Mouse (Mus musculus): Measurements from ENCODE around the gene Pacsin1. TPM values are rescaled to one million over a fixed set of nuclear protein-coding genes. Genes with fewer than 3 reads are reported as not detected.

The Pacsin1 gene
- polyA plus RNA-seq, 1 experiment = 12.0 TPM

GRCm38 (mm10) chr17:27656011-27656399 lies 696 bp downstream of the Pacsin1 start:
- WGBS = 2% methylated on average over 14 of the region's 14 CpGs
- no peaks in the 10 kb centered on the region; the same call in 1 of the 2 replicates for H3K4me1 ChIP-seq (ENCODE audit: control insufficient read depth, insufficient read depth, low read length)
- no peak overlapping the region for H3K4me3 ChIP-seq (replicated peaks; ENCODE audit: control insufficient read depth, low read depth, low read length)
- TF ChIP-seq POLR2A (IDR thresholded peaks at IDR 0.05; ENCODE audit: borderline replicate concordance, control insufficient read depth, low read depth, low read length) = no peak
- no peak for TF ChIP-seq CTCF (IDR thresholded peaks at IDR 0.05; ENCODE audit: control insufficient read depth, insufficient read depth, low read length)
- no peak overlapping the region for H3K27ac ChIP-seq (ENCODE audit: control insufficient read depth, insufficient read depth, low read depth, low read length, poor library complexity)

- 2% methylated on average over 5 of the region's 5 CpGs for WGBS
- H3K4me3 ChIP-seq (replicated peaks; ENCODE audit: control insufficient read depth, low read depth, low read length) = no peak overlapping the region
- no peak for TF ChIP-seq POLR2A (IDR thresholded peaks at IDR 0.05; ENCODE audit: borderline replicate concordance, control insufficient read depth, low read depth, low read length)
- no peak for TF ChIP-seq CTCF (IDR thresholded peaks at IDR 0.05; ENCODE audit: control insufficient read depth, insufficient read depth, low read length)
Observed at GRCm38 (mm10) chr17:27656414-27656813, 1.1 kb downstream of the Pacsin1 start.

GRCm38 (mm10) chr17:27657123-27657522 lies 1.8 kb downstream of the Pacsin1 start:
- TF ChIP-seq CTCF (IDR thresholded peaks at IDR 0.05; ENCODE audit: control insufficient read depth, insufficient read depth, low read length) = no peak
- H3K4me3 ChIP-seq (replicated peaks; ENCODE audit: control insufficient read depth, low read depth, low read length) = no peak overlapping the region
- H3K27ac ChIP-seq (ENCODE audit: control insufficient read depth, insufficient read depth, low read depth, low read length, poor library complexity) = no peak overlapping the region
- 60% methylated on average over 8 of the region's 8 CpGs for WGBS
- H3K4me1 ChIP-seq (ENCODE audit: control insufficient read depth, insufficient read depth, low read length) = no peaks in the 10 kb centered on the region; the same call in 1 of the 2 replicates

More at GRCm38 (mm10) chr17:27656414-27656813, 1.1 kb downstream of the Pacsin1 start:
- Histone ChIP-seq H3K27ac (ENCODE audit: control insufficient read depth, insufficient read depth, low read depth, low read length, poor library complexity) (no peak overlapping the region), H3K4me1 (ENCODE audit: control insufficient read depth, insufficient read depth, low read length) (no peaks in the 10 kb centered on the region; the same call in 1 of the 2 replicates)

GRCm38 (mm10) chr17:27658767-27659166 lies 3.5 kb downstream of the Pacsin1 start:
- Histone ChIP-seq H3K27ac (ENCODE audit: control insufficient read depth, insufficient read depth, low read depth, low read length, poor library complexity) (no peak overlapping the region), H3K4me1 (ENCODE audit: control insufficient read depth, insufficient read depth, low read length) (no peaks in the 10 kb centered on the region), H3K4me3 (replicated peaks; ENCODE audit: control insufficient read depth, low read depth, low read length) (no peak overlapping the region)
- 75% methylated on average over 7 of the region's 7 CpGs for WGBS
- TF ChIP-seq POLR2A (IDR thresholded peaks at IDR 0.05; ENCODE audit: borderline replicate concordance, control insufficient read depth, low read depth, low read length) (no peak), CTCF (IDR thresholded peaks at IDR 0.05; ENCODE audit: control insufficient read depth, insufficient read depth, low read length) (no peak)

GRCm38 (mm10) chr17:27671720-27672119 lies 16.4 kb downstream of the Pacsin1 start:
- Histone ChIP-seq H3K27ac (ENCODE audit: control insufficient read depth, insufficient read depth, low read depth, low read length, poor library complexity) (no peak overlapping the region), H3K4me1 (ENCODE audit: control insufficient read depth, insufficient read depth, low read length) (no peaks in the 10 kb centered on the region), H3K4me3 (replicated peaks; ENCODE audit: control insufficient read depth, low read depth, low read length) (no peak overlapping the region)
- no peak for TF ChIP-seq CTCF (IDR thresholded peaks at IDR 0.05; ENCODE audit: control insufficient read depth, insufficient read depth, low read length)
- TF ChIP-seq POLR2A (IDR thresholded peaks at IDR 0.05; ENCODE audit: borderline replicate concordance, control insufficient read depth, low read depth, low read length) = no peak
- WGBS = 77% methylated on average over 6 of the region's 6 CpGs

GRCm38 (mm10) chr17:27673945-27674344 lies 18.6 kb downstream of the Pacsin1 start:
- TF ChIP-seq POLR2A (IDR thresholded peaks at IDR 0.05; ENCODE audit: borderline replicate concordance, control insufficient read depth, low read depth, low read length) (no peak), CTCF (IDR thresholded peaks at IDR 0.05; ENCODE audit: control insufficient read depth, insufficient read depth, low read length) (no peak)
- WGBS = 80% methylated on average over 7 of the region's 7 CpGs
- H3K4me3 ChIP-seq (replicated peaks; ENCODE audit: control insufficient read depth, low read depth, low read length) = no peak overlapping the region
- no peaks in the 10 kb centered on the region for H3K4me1 ChIP-seq (ENCODE audit: control insufficient read depth, insufficient read depth, low read length)
- H3K27ac ChIP-seq (ENCODE audit: control insufficient read depth, insufficient read depth, low read depth, low read length, poor library complexity) = no peak overlapping the region

- 47% methylated on average over 9 of the region's 9 CpGs for WGBS
- no peak overlapping the region for H3K27ac ChIP-seq (ENCODE audit: control insufficient read depth, insufficient read depth, low read depth, low read length, poor library complexity)
- TF ChIP-seq POLR2A (IDR thresholded peaks at IDR 0.05; ENCODE audit: borderline replicate concordance, control insufficient read depth, low read depth, low read length) = no peak
- TF ChIP-seq CTCF (IDR thresholded peaks at IDR 0.05; ENCODE audit: control insufficient read depth, insufficient read depth, low read length) = no peak
Observed at GRCm38 (mm10) chr17:27675453-27675852, 20.1 kb downstream of the Pacsin1 start.

GRCm38 (mm10) chr17:27676270-27676669 lies 21.0 kb downstream of the Pacsin1 start:
- no peak overlapping the region for H3K4me3 ChIP-seq (replicated peaks; ENCODE audit: control insufficient read depth, low read depth, low read length)
- WGBS = 85% methylated on average over 7 of the region's 7 CpGs
- H3K27ac ChIP-seq (ENCODE audit: control insufficient read depth, insufficient read depth, low read depth, low read length, poor library complexity) = no peak overlapping the region
- H3K4me1 ChIP-seq (ENCODE audit: control insufficient read depth, insufficient read depth, low read length) = no peaks in the 10 kb centered on the region
- TF ChIP-seq POLR2A (IDR thresholded peaks at IDR 0.05; ENCODE audit: borderline replicate concordance, control insufficient read depth, low read depth, low read length) = no peak
- no peak for TF ChIP-seq CTCF (IDR thresholded peaks at IDR 0.05; ENCODE audit: control insufficient read depth, insufficient read depth, low read length)

More at GRCm38 (mm10) chr17:27675453-27675852, 20.1 kb downstream of the Pacsin1 start:
- H3K4me1 ChIP-seq (ENCODE audit: control insufficient read depth, insufficient read depth, low read length) = no peaks in the 10 kb centered on the region
- no peak overlapping the region for H3K4me3 ChIP-seq (replicated peaks; ENCODE audit: control insufficient read depth, low read depth, low read length)

- WGBS = 73% methylated on average over 5 of the region's 5 CpGs
Observed at GRCm38 (mm10) chr17:27677756-27678155, 22.4 kb downstream of the Pacsin1 start.

More at GRCm38 (mm10) chr17:27677756-27678155, 22.4 kb downstream of the Pacsin1 start:
- no peak for TF ChIP-seq POLR2A (IDR thresholded peaks at IDR 0.05; ENCODE audit: borderline replicate concordance, control insufficient read depth, low read depth, low read length)
- TF ChIP-seq CTCF (IDR thresholded peaks at IDR 0.05; ENCODE audit: control insufficient read depth, insufficient read depth, low read length) = no peak
- Histone ChIP-seq H3K4me1 (ENCODE audit: control insufficient read depth, insufficient read depth, low read length) (no peaks in the 10 kb centered on the region), H3K4me3 (replicated peaks; ENCODE audit: control insufficient read depth, low read depth, low read length) (no peak overlapping the region), H3K27ac (ENCODE audit: control insufficient read depth, insufficient read depth, low read depth, low read length, poor library complexity) (no peak overlapping the region)

All from bone marrow, adult 2 months (tissue).